Mouse (Mus musculus): ENCODE results near the gene B3gnt8. TPM values are rescaled to one million over a fixed set of nuclear protein-coding genes. Genes with fewer than 3 reads are reported as not detected.

B3gnt8 gene
- polyA plus RNA-seq, 1 experiment from 2014 or later, result 5.1 TPM

GRCm38 (mm10) chr7:25607196-25607595 lies 19.3 kb upstream of the B3gnt8 start:
- ATAC-seq (ENCODE audit: low FRiP score, low read depth), result no peak
- Histone ChIP-seq H3K4me1 (no peaks in the 10 kb centered on the region), H3K9me3 (no peaks in the 10 kb centered on the region)

GRCm38 (mm10) chr7:25610056-25610455 lies 16.4 kb upstream of the B3gnt8 start:
- Histone ChIP-seq H3K9me3 (no peaks in the 10 kb centered on the region), H3K9ac (no peak overlapping the region), H3K27me3 (no peaks in the 10 kb centered on the region), H3K4me3 (no peak overlapping the region), H3K4me1 (no peaks in the 10 kb centered on the region), H3K27ac (no peak overlapping the region), H3K36me3 (no peaks in the 10 kb centered on the region), H3K4me2 (replicated peaks) (no peak overlapping the region)
- ATAC-seq (ENCODE audit: low FRiP score, low read depth), result no peak
- WGBS, result 43% methylated on average over 6 of the region's 6 CpGs

More at GRCm38 (mm10) chr7:25607196-25607595, 19.3 kb upstream of the B3gnt8 start:
- Histone ChIP-seq H3K36me3 (no peaks in the 10 kb centered on the region), H3K4me2 (replicated peaks) (no peak overlapping the region), H3K27me3 (no peaks in the 10 kb centered on the region), H3K9ac (no peak overlapping the region), H3K27ac (no peak overlapping the region), H3K4me3 (no peak overlapping the region)
- 81% methylated on average over 2 of the region's 2 CpGs for WGBS

GRCm38 (mm10) chr7:25611501-25611900 lies 15.0 kb upstream of the B3gnt8 start:
- no peak for ATAC-seq (ENCODE audit: low FRiP score, low read depth)
- H3K27ac ChIP-seq, result no peak overlapping the region
- no peaks in the 10 kb centered on the region for H3K27me3 ChIP-seq
- no peaks in the 10 kb centered on the region for H3K36me3 ChIP-seq
- 61% methylated on average over 7 of the region's 7 CpGs for WGBS
- H3K9ac ChIP-seq, result no peak overlapping the region
- no peaks in the 10 kb centered on the region for H3K9me3 ChIP-seq
- H3K4me3 ChIP-seq, result no peak overlapping the region
- no peaks in the 10 kb centered on the region for H3K4me1 ChIP-seq
- no peak overlapping the region for H3K4me2 ChIP-seq (replicated peaks)

GRCm38 (mm10) chr7:25614086-25614485 lies 12.4 kb upstream of the B3gnt8 start:
- H3K27ac ChIP-seq, result no peak overlapping the region
- H3K4me3 ChIP-seq, result no peak overlapping the region
- no peaks in the 10 kb centered on the region for H3K4me1 ChIP-seq
- 84% methylated on average over 5 of the region's 5 CpGs for WGBS
- H3K4me2 ChIP-seq (replicated peaks), result no peak overlapping the region
- no peak for ATAC-seq (ENCODE audit: low FRiP score, low read depth)
- no peaks in the 10 kb centered on the region for H3K36me3 ChIP-seq
- no peaks in the 10 kb centered on the region for H3K9me3 ChIP-seq
- H3K27me3 ChIP-seq, result no peaks in the 10 kb centered on the region
- H3K9ac ChIP-seq, result no peak overlapping the region

- ATAC-seq (ENCODE audit: low FRiP score, low read depth), result no peak
- no peaks in the 10 kb centered on the region for H3K36me3 ChIP-seq
- H3K4me1 ChIP-seq, result peaks cover 5% of the 10 kb centered on the region
- no peak overlapping the region for H3K9ac ChIP-seq
- H3K4me3 ChIP-seq, result no peak overlapping the region
- H3K4me2 ChIP-seq (replicated peaks), result no peak overlapping the region
- WGBS, result 74% methylated on average over 21 of the region's 21 CpGs
- H3K27me3 ChIP-seq, result no peaks in the 10 kb centered on the region
- H3K27ac ChIP-seq, result no peak overlapping the region
- no peaks in the 10 kb centered on the region for H3K9me3 ChIP-seq
Measured at GRCm38 (mm10) chr7:25614831-25615705, 11.4 kb upstream of the B3gnt8 start.

GRCm38 (mm10) chr7:25615706-25616011 lies 10.8 kb upstream of the B3gnt8 start, which contains the start of gene Erich4:
Gene Erich4, minus strand, starts transcription at chr7:25615892.
- Histone ChIP-seq H3K36me3 (no peaks in the 10 kb centered on the region), H3K9me3 (no peaks in the 10 kb centered on the region), H3K4me1 (peaks cover 7% of the 10 kb centered on the region), H3K27me3 (no peaks in the 10 kb centered on the region), H3K27ac (no peak within 1 kb of the TSS), H3K4me2 (replicated peaks) (no peak within 1 kb of the TSS), H3K4me3 (no peak within 1 kb of the TSS), H3K9ac (no peak within 1 kb of the TSS)
- WGBS, result 84% methylated on average over 5 of the region's 5 CpGs
- ATAC-seq (ENCODE audit: low FRiP score, low read depth), result no peak

GRCm38 (mm10) chr7:25617376-25618160 lies 8.9 kb upstream of the B3gnt8 start:
- no peak overlapping the region for H3K9ac ChIP-seq
- ATAC-seq (ENCODE audit: low FRiP score, low read depth), result no peak
- peaks cover 7% of the 10 kb centered on the region for H3K4me1 ChIP-seq
- H3K27ac ChIP-seq, result no peak overlapping the region
- no peak overlapping the region for H3K4me3 ChIP-seq
- WGBS, result 82% methylated on average over 10 of the region's 10 CpGs
- no peak overlapping the region for H3K4me2 ChIP-seq (replicated peaks)
- H3K36me3 ChIP-seq, result peaks cover 19% of the 10 kb centered on the region
- H3K9me3 ChIP-seq, result no peaks in the 10 kb centered on the region
- no peaks in the 10 kb centered on the region for H3K27me3 ChIP-seq

GRCm38 (mm10) chr7:25618865-25619721 lies 7.4 kb upstream of the B3gnt8 start, which contains the start of gene Dmac2:
Gene Dmac2, plus strand, starts transcription at chr7:25619414.
- Histone ChIP-seq H3K4me1 (peaks cover 7% of the 10 kb centered on the region), H3K9me3 (no peaks in the 10 kb centered on the region), H3K4me3 (peak within 1 kb of the TSS; percentile 71), H3K9ac (peak within 1 kb of the TSS; percentile 68), H3K27me3 (no peaks in the 10 kb centered on the region), H3K4me2 (replicated peaks) (peak within 1 kb of the TSS; percentile 72), H3K27ac (no peak within 1 kb of the TSS), H3K36me3 (peaks cover 28% of the 10 kb centered on the region)
- 2% methylated on average over 53 of the region's 53 CpGs for WGBS
- peak; percentile 94 for ATAC-seq (ENCODE audit: low FRiP score, low read depth)

- Histone ChIP-seq H3K36me3 (peaks cover 33% of the 10 kb centered on the region), H3K4me3 (peak overlapping the region; percentile 71), H3K27ac (no peak overlapping the region), H3K9me3 (no peaks in the 10 kb centered on the region), H3K4me2 (replicated peaks) (peak overlapping the region; percentile 72), H3K9ac (peak overlapping the region; percentile 68), H3K4me1 (peaks cover 7% of the 10 kb centered on the region), H3K27me3 (no peaks in the 10 kb centered on the region)
- ATAC-seq (ENCODE audit: low FRiP score, low read depth), result no peak
- 21% methylated on average over 5 of the region's 5 CpGs for WGBS
Measured at GRCm38 (mm10) chr7:25619722-25619991, 6.8 kb upstream of the B3gnt8 start.

- Histone ChIP-seq H3K4me2 (replicated peaks) (peak overlapping the region; percentile 72), H3K4me1 (peaks cover 7% of the 10 kb centered on the region), H3K9ac (0 out of 2 replicates have a peak overlapping the region, but pooled peaks have one; percentile 68), H3K36me3 (peaks cover 38% of the 10 kb centered on the region), H3K9me3 (no peaks in the 10 kb centered on the region), H3K4me3 (peak overlapping the region; percentile 71), H3K27ac (no peak overlapping the region), H3K27me3 (no peaks in the 10 kb centered on the region)
- no peak for ATAC-seq (ENCODE audit: low FRiP score, low read depth)
- WGBS, result 91% methylated on average over 5 of the region's 5 CpGs
Measured at GRCm38 (mm10) chr7:25620101-25620500, 6.4 kb upstream of the B3gnt8 start.

- no peaks in the 10 kb centered on the region for H3K9me3 ChIP-seq
- no peaks in the 10 kb centered on the region for H3K27me3 ChIP-seq
- no peak overlapping the region for H3K4me3 ChIP-seq
- no peak overlapping the region for H3K27ac ChIP-seq
- H3K9ac ChIP-seq, result no peak overlapping the region
- no peak for ATAC-seq (ENCODE audit: low FRiP score, low read depth)
- H3K36me3 ChIP-seq, result peaks cover 44% of the 10 kb centered on the region
- H3K4me2 ChIP-seq (replicated peaks), result no peak overlapping the region
- H3K4me1 ChIP-seq, result peaks cover 7% of the 10 kb centered on the region
- WGBS, result 90% methylated on average over 11 of the region's 11 CpGs
Measured at GRCm38 (mm10) chr7:25620751-25621150, 5.7 kb upstream of the B3gnt8 start.

All from limb, embryonic 13.5 days (tissue).